8 mouse cellular contexts compared by ENCODE assay signal in genomic region chr13:62785199-62786134, GRCm38 (mm10). TPM values are rescaled to one million over a fixed set of nuclear protein-coding genes. Genes with fewer than 3 reads are reported as not detected.
DNase-seq lines count a peak whose midpoint lies in the region; ATAC-seq and TF ChIP-seq lines count a peak whose summit lies in the region.
"Not testable (repeated sequence)": the region's sequence is repeated elsewhere in the genome, so short reads cannot be mapped to it uniquely, and the experiment has no call there.

Gm5141 (minus strand) TSS chr13:62785808.

- peak within 1 kb of the TSS; percentile 58; the same call in 1 of the 2 replicates for H3K27ac ChIP-seq in hindbrain, embryonic 13.5 days
- not testable (repeated sequence) for H3K27ac ChIP-seq in lung, embryonic 16.5 days (ENCODE audit: low read length); thymus, adult 2 months (ENCODE audit: control insufficient read depth, insufficient read depth, low read length)

- peak; percentile 100 for ATAC-seq in hindbrain, embryonic 13.5 days (ENCODE audit: low FRiP score)
- ATAC-seq in lung, embryonic 16.5 days (ENCODE audit: low read depth), result peak; percentile 100

- TF ChIP-seq CTCF in thymus, adult 2 months (IDR thresholded peaks at IDR 0.05; ENCODE audit: borderline replicate concordance, control insufficient read depth, extremely low read depth, insufficient read depth, low read length, poor library complexity), result not testable (repeated sequence)

- not testable (repeated sequence) for H3K27me3 ChIP-seq in hindbrain, embryonic 13.5 days; lung, embryonic 16.5 days (ENCODE audit: control insufficient read depth, insufficient read depth, low read depth, low read length); thymus, adult 2 months (ENCODE audit: control insufficient read depth, insufficient read depth, low read length)

- peak within 1 kb of the TSS; percentile 74 for H3K9ac ChIP-seq in hindbrain, embryonic 13.5 days
- H3K9ac ChIP-seq in lung, embryonic 16.5 days (ENCODE audit: low read length), result peak within 1 kb of the TSS; percentile 69

- peak within 1 kb of the TSS; percentile 71 for H3K4me2 ChIP-seq in hindbrain, embryonic 13.5 days
- peak within 1 kb of the TSS; percentile 84 for H3K4me2 ChIP-seq in lung, embryonic 16.5 days (ENCODE audit: low read depth, low read length)

- 6% methylated on average over 23 of the region's 23 CpGs for WGBS in hindbrain, embryonic 13.5 days
- WGBS in lung, embryonic 16.5 days, result 5% methylated on average over 21 of the region's 23 CpGs
- WGBS in thymus, adult 2 months, result 4% methylated on average over 23 of the region's 23 CpGs

- H3K4me3 ChIP-seq in hindbrain, embryonic 13.5 days, result peak within 1 kb of the TSS; percentile 52
- peak within 1 kb of the TSS; percentile 61 for H3K4me3 ChIP-seq in lung, embryonic 16.5 days (ENCODE audit: low read length)
- H3K4me3 ChIP-seq in thymus, adult 2 months (ENCODE audit: control insufficient read depth, insufficient read depth, low read length), result peak within 1 kb of the TSS; percentile 56

- peak; percentile 32 for DNase-seq in Muller cell, postnatal 12 days (ENCODE audit: inconsistent ontology term)
- DNase-seq in cerebellum, postnatal 10 days, result peak; percentile 54 to 57
- DNase-seq in frontal cortex, postnatal 10 days (ENCODE audit: low spot score in 2 of 2), result peak; percentile 10 to 39
- DNase-seq in layer of hippocampus, postnatal 10 days (ENCODE audit: low spot score in 2 of 2), result peak; percentile 47 to 63
- DNase-seq in ovary, adult 18-20 months (ENCODE audit: low spot score), result peak; percentile 3
- DNase-seq in thymus, adult 2 months, result peak; percentile 44

- H3K9me3 ChIP-seq in hindbrain, embryonic 13.5 days, result peaks cover 15% of the 10 kb centered on the region
- not testable (repeated sequence) for H3K9me3 ChIP-seq in lung, embryonic 16.5 days (ENCODE audit: control insufficient read depth, low read length)

- peaks cover 12% of the 10 kb centered on the region for H3K36me3 ChIP-seq in hindbrain, embryonic 13.5 days
- H3K36me3 ChIP-seq in lung, embryonic 16.5 days (ENCODE audit: control insufficient read depth, insufficient read depth, low read length); thymus, adult 2 months (ENCODE audit: control insufficient read depth, insufficient read depth, low read length): not testable (repeated sequence)

- not testable (repeated sequence) for H3K4me1 ChIP-seq in hindbrain, embryonic 13.5 days (replicated peaks); lung, embryonic 16.5 days (replicated peaks; ENCODE audit: control insufficient read depth, insufficient read depth, low read length); thymus, adult 2 months (replicated peaks; ENCODE audit: control insufficient read depth, insufficient read depth, low read length)

- TF ChIP-seq POLR2A in thymus, adult 2 months (IDR thresholded peaks at IDR 0.05; ENCODE audit: control insufficient read depth, extremely low read depth, insufficient read depth, low read length, poor library complexity), result not testable (repeated sequence)

RNA-seq across cellular contexts. Expression of gene Gm5141, which starts in this region (rescaled TPM):
- 10.8 and 11.2 TPM in 2 replicates for polyA plus RNA-seq in hindbrain, embryonic 13.5 days (2015; fragmentation: Nextera tagmentation; extraction: Ambion mirVana)
- total RNA-seq in layer of hippocampus, postnatal 10 days (2021), result 1 to 10 TPM; 5.3 to 6.9 TPM
- polyA plus RNA-seq in lung, embryonic 16.5 days (2015; fragmentation: Nextera tagmentation; extraction: Ambion mirVana), result 10.5 and 13.4 TPM in 2 replicates
- polyA plus RNA-seq in thymus, adult 2 months (2012; rRNA removed), result 2.5 and 3.7 TPM in 2 replicates

Comparison
In these comparisons a context has a peak if more than half of its experiments do, and no peak if none do; other contexts are left out.
1. DNase-seq: peak in every context shown above with its lines; median percentile 56 in cerebellum, postnatal 10 days; 55 in layer of hippocampus, postnatal 10 days; 44 in thymus, adult 2 months; 32 in Muller cell, postnatal 12 days; 24 in frontal cortex, postnatal 10 days; 3 in ovary, adult 18-20 months.